ENCODE assay signal across 18 mouse cellular contexts in genomic region chr1:149955482-149955881, GRCm38 (mm10). TPM values are rescaled to one million over a fixed set of nuclear protein-coding genes. Genes with fewer than 3 reads are reported as not detected.
DNase-seq lines count a peak whose midpoint lies in the region; ATAC-seq lines count a peak whose summit lies in the region.
"Had no signal": no experiment of that assay in that cellular context is flagged by ENCODE, and none has a peak within 500 bp of the region (broad histone marks: within the 10 kb centered on the region; RNA-seq: fewer than 3 reads in every experiment).

No protein-coding gene starts in this region.

- no peaks in the 10 kb centered on the region for H3K4me1 ChIP-seq in forebrain, embryonic 14.5 days (ENCODE audit: control insufficient read depth, insufficient read depth, low read length)
- no peaks in the 10 kb centered on the region for H3K4me1 ChIP-seq in forebrain, embryonic 11.5 days (replicated peaks; ENCODE audit: control insufficient read depth, insufficient read depth, low read length)
- H3K4me1 ChIP-seq in liver, embryonic 11.5 days (replicated peaks; ENCODE audit: control insufficient read depth, insufficient read depth, low read length), result 0 out of 2 replicates have a peak, but pooled peaks cover 2% of the 10 kb centered on the region
- H3K4me1 ChIP-seq in liver, embryonic 12.5 days, result peaks cover 21% of the 10 kb centered on the region
- H3K4me1 ChIP-seq: embryonic facial prominence, embryonic 15.5 days; intestine, embryonic 15.5 days; midbrain, embryonic 10.5 days had no signal

- no peaks in the 10 kb centered on the region for H3K36me3 ChIP-seq in forebrain, embryonic 14.5 days (ENCODE audit: control insufficient read depth, insufficient read depth, low read length)
- H3K36me3 ChIP-seq in forebrain, embryonic 11.5 days (ENCODE audit: control insufficient read depth, insufficient read depth, low read length), result no peaks in the 10 kb centered on the region
- no peaks in the 10 kb centered on the region for H3K36me3 ChIP-seq in liver, embryonic 11.5 days (ENCODE audit: control insufficient read depth, insufficient read depth, low read length)
- no peaks in the 10 kb centered on the region for H3K36me3 ChIP-seq in liver, embryonic 12.5 days
- H3K36me3 ChIP-seq: embryonic facial prominence, embryonic 15.5 days; G1E; intestine, embryonic 15.5 days; limb, embryonic 13.5 days; midbrain, embryonic 10.5 days; stomach, embryonic 15.5 days had no signal

- H3K27ac ChIP-seq in forebrain, embryonic 14.5 days (ENCODE audit: low read depth, low read length), result no peak overlapping the region
- H3K27ac ChIP-seq in forebrain, embryonic 11.5 days (ENCODE audit: low read depth, low read length), result no peak overlapping the region
- H3K27ac ChIP-seq in liver, embryonic 11.5 days (ENCODE audit: low read depth, low read length), result no peak overlapping the region
- H3K27ac ChIP-seq in liver, embryonic 12.5 days, result no peak overlapping the region
- H3K27ac ChIP-seq: embryonic facial prominence, embryonic 15.5 days; intestine, embryonic 15.5 days; limb, embryonic 13.5 days; midbrain, embryonic 10.5 days; stomach, embryonic 15.5 days had no signal

- no peaks in the 10 kb centered on the region for H3K9me3 ChIP-seq in forebrain, embryonic 14.5 days (replicated peaks; ENCODE audit: control insufficient read depth, low read length)
- H3K9me3 ChIP-seq in forebrain, embryonic 11.5 days (ENCODE audit: control insufficient read depth, low read length), result no peaks in the 10 kb centered on the region
- no peaks in the 10 kb centered on the region for H3K9me3 ChIP-seq in liver, embryonic 11.5 days (ENCODE audit: control insufficient read depth, low read length)
- no peaks in the 10 kb centered on the region for H3K9me3 ChIP-seq in liver, embryonic 12.5 days (replicated peaks)
- H3K9me3 ChIP-seq: embryonic facial prominence, embryonic 15.5 days; intestine, embryonic 15.5 days; limb, embryonic 13.5 days; midbrain, embryonic 10.5 days; stomach, embryonic 15.5 days had no signal

- H3K4me3 ChIP-seq in forebrain, embryonic 14.5 days (ENCODE audit: low read depth, low read length), result no peak overlapping the region
- H3K4me3 ChIP-seq in forebrain, embryonic 11.5 days (ENCODE audit: low read depth, low read length), result no peak overlapping the region
- H3K4me3 ChIP-seq in liver, embryonic 11.5 days (ENCODE audit: low read depth, low read length), result no peak overlapping the region
- no peak overlapping the region for H3K4me3 ChIP-seq in liver, embryonic 12.5 days
- H3K4me3 ChIP-seq: embryonic facial prominence, embryonic 15.5 days; intestine, embryonic 15.5 days; limb, embryonic 13.5 days; midbrain, embryonic 10.5 days; stomach, embryonic 15.5 days had no signal

- peak; percentile 29; the same call in 1 of the 2 replicates for ATAC-seq in forebrain, embryonic 14.5 days
- ATAC-seq in forebrain, embryonic 11.5 days (replicated peaks; ENCODE audit: low FRiP score), result no peak
- 0 out of 2 replicates have a peak, but pooled peaks have one; percentile 17 for ATAC-seq in liver, embryonic 11.5 days (replicated peaks; ENCODE audit: low FRiP score)
- no peak for ATAC-seq in liver, embryonic 12.5 days
- ATAC-seq in hematopoietic stem cell, adult 5-6 weeks (replicated peaks in 1 of 2; ENCODE audit: insufficient read depth in 1 of 2, low FRiP score in 2 of 2, low TSS enrichment in 1 of 2, low read depth in 1 of 2, poor library complexity in 2 of 2, severe bottlenecking in 2 of 2), result peak; percentile 39 to 69; a peak in 2 of 4 replicates
- peak; percentile 81 for ATAC-seq in megakaryocyte-erythroid progenitor cell, adult 5-6 weeks (replicated peaks; ENCODE audit: low FRiP score, low TSS enrichment, poor library complexity, severe bottlenecking)
- ATAC-seq in monocyte, adult 5-6 weeks (replicated peaks; ENCODE audit: insufficient number of reproducible peaks, low FRiP score, low TSS enrichment, poor library complexity, severe bottlenecking), result no peak
- ATAC-seq: intestine, embryonic 15.5 days had no signal

- no peaks in the 10 kb centered on the region for H3K27me3 ChIP-seq in forebrain, embryonic 14.5 days (replicated peaks; ENCODE audit: control insufficient read depth, insufficient read depth, low read length)
- H3K27me3 ChIP-seq in forebrain, embryonic 11.5 days (ENCODE audit: control insufficient read depth, insufficient read depth, low read length), result no peaks in the 10 kb centered on the region
- no peaks in the 10 kb centered on the region for H3K27me3 ChIP-seq in liver, embryonic 11.5 days (replicated peaks; ENCODE audit: control insufficient read depth, insufficient read depth, low read length)
- H3K27me3 ChIP-seq in liver, embryonic 12.5 days (replicated peaks), result no peaks in the 10 kb centered on the region
- H3K27me3 ChIP-seq: embryonic facial prominence, embryonic 15.5 days; intestine, embryonic 15.5 days; limb, embryonic 13.5 days; stomach, embryonic 15.5 days had no signal

- no peak overlapping the region for H3K9ac ChIP-seq in forebrain, embryonic 14.5 days (ENCODE audit: low read length)
- no peak overlapping the region for H3K9ac ChIP-seq in forebrain, embryonic 11.5 days (ENCODE audit: low read length)
- H3K9ac ChIP-seq in liver, embryonic 11.5 days (ENCODE audit: low read depth, low read length), result no peak overlapping the region
- H3K9ac ChIP-seq in liver, embryonic 12.5 days, result no peak overlapping the region
- H3K9ac ChIP-seq: embryonic facial prominence, embryonic 15.5 days; intestine, embryonic 15.5 days; limb, embryonic 13.5 days; stomach, embryonic 15.5 days had no signal

- 68% methylated on average over 4 of the region's 4 CpGs for WGBS in forebrain, embryonic 14.5 days
- 87% methylated on average over 4 of the region's 4 CpGs for WGBS in forebrain, embryonic 11.5 days
- 42% methylated on average over 4 of the region's 4 CpGs for WGBS in liver, embryonic 11.5 days
- WGBS in liver, embryonic 12.5 days (ENCODE audit: insufficient replicate concordance), result 27% methylated on average over 4 of the region's 4 CpGs

- DNase-seq in forebrain, embryonic 14.5 days (ENCODE audit: low spot score), result peak; percentile 28
- DNase-seq in forebrain, embryonic 11.5 days (ENCODE audit: low spot score), result no peak
- DNase-seq in liver, embryonic 11.5 days (ENCODE audit: low spot score), result no peak
- no peak for DNase-seq in gastrocnemius, postnatal 25 days
- DNase-seq: cerebellum, postnatal 14 days; kidney, postnatal 10 days; right cerebral cortex, postnatal 4 days; thymus, postnatal 36 days had no signal

- no peak overlapping the region for H3K4me2 ChIP-seq in forebrain, embryonic 14.5 days (ENCODE audit: low read length)
- no peak overlapping the region for H3K4me2 ChIP-seq in forebrain, embryonic 11.5 days (ENCODE audit: low read depth, low read length, severe bottlenecking)
- H3K4me2 ChIP-seq in liver, embryonic 11.5 days, result no peak overlapping the region
- H3K4me2 ChIP-seq in liver, embryonic 12.5 days, result no peak overlapping the region
- H3K4me2 ChIP-seq: embryonic facial prominence, embryonic 15.5 days; intestine, embryonic 15.5 days; limb, embryonic 13.5 days; stomach, embryonic 15.5 days had no signal

RNA-seq across cellular contexts. Expression of gene Pla2g4a, which starts 5.6 kb away (rescaled TPM):
- 1.2 and 1.6 TPM in 2 replicates for polyA plus RNA-seq in forebrain, embryonic 14.5 days (2014; fragmentation: Nextera tagmentation; extraction: Ambion mirVana)
- 3.4 and 4.6 TPM in 2 replicates for polyA plus RNA-seq in forebrain, embryonic 11.5 days (2014; fragmentation: Nextera tagmentation; extraction: Ambion mirVana)
- polyA plus RNA-seq in liver, embryonic 11.5 days (2014; fragmentation: Nextera tagmentation; extraction: Ambion mirVana), result 23.6 and 27.3 TPM in 2 replicates
- polyA plus RNA-seq in liver, embryonic 12.5 days (2016; fragmentation: Nextera tagmentation; extraction: Ambion mirVana), result 13.9 and 17.2 TPM in 2 replicates
- 77.1 and 193 TPM in 2 replicates for total RNA-seq in hematopoietic stem cell, adult 5-6 weeks (2017)
- 14.5 and 16.9 TPM in 2 replicates for total RNA-seq in megakaryocyte-erythroid progenitor cell, adult 5-6 weeks (2014; fragmentation: Nextera tagmentation)
- 80.7 and 82.2 TPM in 2 replicates for total RNA-seq in megakaryocyte-erythroid progenitor cell, adult 5-6 weeks (2017)
- total RNA-seq in monocyte, adult 5-6 weeks (2017), result 16.5 to 30.5 TPM (median 25.9 TPM) in 3 replicates
- 1 to 10 TPM; 2.3 to 2.6 TPM for total RNA-seq in gastrocnemius, postnatal 25 days (2021)
- polyA plus RNA-seq: G1E had no signal

Comparison
In these comparisons a context has a peak if more than half of its experiments do, and no peak if none do; other contexts are left out.
1. ATAC-seq: peak in forebrain, embryonic 14.5 days (single experiment), liver, embryonic 11.5 days (single experiment), hematopoietic stem cell, adult 5-6 weeks (2 of 2) and megakaryocyte-erythroid progenitor cell, adult 5-6 weeks (single experiment); none in forebrain, embryonic 11.5 days (single experiment), liver, embryonic 12.5 days (single experiment) and monocyte, adult 5-6 weeks (single experiment).